Mouse (Mus musculus) spleen, adult 2 months (tissue): ENCODE data around the gene Ehhadh. TPM values are rescaled to one million over a fixed set of nuclear protein-coding genes. Genes with fewer than 3 reads are reported as not detected.
A peak's percentile ranks its signal among the peaks of the same experiment; 100 is the strongest.
"Not testable (repeated sequence)": the region's sequence is repeated elsewhere in the genome, so short reads cannot be mapped to it uniquely, and the experiment has no call there.

Experiments used
- DNase-seq, 2 experiments: peaks; one replicate each; pipeline versions ENCODE4 v3.0.0 to v3.0.0-alpha.2; 2012 to 2021; ENCODE audit warnings: low spot score in 2 of 2, low read depth in 1 of 2
- H3K27ac ChIP-seq: fragments of 200-500 bp; 2 replicates; pipeline ENCODE4 v1.5.1; 2012; ENCODE audit warnings: low read length, inconsistent platforms; ENCODE audit not compliant: insufficient read depth
- H3K27me3 ChIP-seq: fragments of 200-500 bp; 2 replicates; pipeline ENCODE4 v1.6.1; 2012; ENCODE audit warnings: mild to moderate bottlenecking, moderate library complexity, low read length, inconsistent platforms; ENCODE audit not compliant: control insufficient read depth, insufficient read depth
- H3K36me3 ChIP-seq: fragments of 200-500 bp; 2 replicates; pipeline ENCODE4 v1.6.1; 2012; ENCODE audit warnings: mild to moderate bottlenecking, low read length, inconsistent platforms; ENCODE audit not compliant: control insufficient read depth, insufficient read depth
- H3K4me1 ChIP-seq: fragments of 200-500 bp; 2 replicates; pipeline ENCODE4 v1.6.1; 2011; ENCODE audit warnings: inconsistent platforms; ENCODE audit not compliant: control insufficient read depth, insufficient read depth, insufficient read length
- H3K4me3 ChIP-seq: fragments of 200-500 bp; 2 replicates; pipeline ENCODE4 v1.5.1; 2011; ENCODE audit warnings: mild to moderate bottlenecking, inconsistent platforms; ENCODE audit not compliant: insufficient read depth, insufficient read length; ENCODE audit errors: extremely low read depth
- CTCF ChIP-seq: fragments of 200-500 bp; IDR thresholded peaks from 2 replicates; pipeline ENCODE4 v1.5.1; 2011; ENCODE audit warnings: mild to moderate bottlenecking, inconsistent platforms; ENCODE audit not compliant: insufficient read depth, insufficient read length, insufficient replicate concordance; ENCODE audit errors: extremely low read depth
- POLR2A ChIP-seq: fragments of 200-500 bp; IDR thresholded peaks from 2 replicates; pipeline ENCODE4 v1.6.1; 2011; ENCODE audit warnings: low read depth, low read length, inconsistent platforms
- WGBS: fragments of 180-500 bp; shearing (Covaris S2); methylation state at CpG from one replicate; pipeline ENCODE4 v1.1.7; 2018; 5-methylcytosine and 5-hydroxymethylcytosine counted together
- polyA plus RNA-seq: library from polyadenylated mRNA; depleted of rRNA; stranded (reverse); fragments of >200 nt; gene quantifications from 2 replicates; pipeline ENCODE4 v1.2.3, GENCODE M21; 2012

Ehhadh gene
- polyA plus RNA-seq, 1 experiment, result 1.4 TPM

DNA sequence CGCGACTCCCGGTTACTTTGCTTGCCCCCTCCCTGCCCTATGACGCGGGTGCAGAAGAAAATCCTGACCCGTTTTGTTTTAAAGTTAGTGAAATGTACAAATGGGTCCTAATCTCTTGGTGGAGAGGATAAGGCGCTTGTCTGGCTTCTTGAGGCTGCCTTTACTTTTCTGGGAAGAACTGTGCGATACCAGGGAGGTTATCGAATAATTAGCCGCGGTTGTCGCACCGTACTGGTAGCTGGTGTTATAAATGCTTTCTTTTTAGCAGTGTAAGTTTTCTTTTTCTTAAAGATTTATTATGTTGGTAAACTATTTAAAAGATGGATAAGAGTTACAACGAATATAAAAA lies 7.1 kb upstream of the Ehhadh start:
- no peak for DNase-seq
- TF ChIP-seq POLR2A (no peak), CTCF (no peak)
- Histone ChIP-seq H3K27ac (peak overlapping the region; percentile 77; the same call in 1 of the 2 replicates), H3K36me3 (peaks cover 1% of the 10 kb centered on the region), H3K27me3 (no peaks in the 10 kb centered on the region), H3K4me3 (peak overlapping the region; percentile 89), H3K4me1 (no peaks in the 10 kb centered on the region; the same call in 1 of the 2 replicates)
- WGBS, result under 1% methylated on average over 14 of the region's 14 CpGs

- peak; percentile 86 to 96 for DNase-seq
- H3K27me3 ChIP-seq, result no peaks in the 10 kb centered on the region
- H3K27ac ChIP-seq, result peak within 1 kb of the TSS; percentile 90
- TF ChIP-seq CTCF (no peak), POLR2A (peak; percentile 58)
- WGBS, result 1% methylated on average over 47 of the region's 47 CpGs
- no peaks in the 10 kb centered on the region; the same call in 1 of the 2 replicates for H3K36me3 ChIP-seq
- no peaks in the 10 kb centered on the region; the same call in 1 of the 2 replicates for H3K4me1 ChIP-seq
- peak within 1 kb of the TSS; percentile 89 for H3K4me3 ChIP-seq
These were observed 6.5 kb upstream of the Ehhadh start, which contains the start of gene Map3k13 for GRCm38 (mm10) chr16:21793875-21794696. Gene Map3k13 (plus strand): TSS chr16:21794346.

- not testable (repeated sequence) for H3K4me3 ChIP-seq, H3K36me3 ChIP-seq, DNase-seq, H3K4me1 ChIP-seq, H3K27me3 ChIP-seq
- H3K27ac ChIP-seq, result peak overlapping the region; percentile 90
- 23% methylated on average over 2 of the region's 2 CpGs for WGBS
These were observed 5.6 kb upstream of the Ehhadh start for GRCm38 (mm10) chr16:21793080-21793810.

GRCm38 (mm10) chr16:21791779-21792178 lies 4.2 kb upstream of the Ehhadh start:
- no peaks in the 10 kb centered on the region for H3K36me3 ChIP-seq

GRCm38 (mm10) chr16:21790469-21790868 lies 2.9 kb upstream of the Ehhadh start:
- H3K27me3 ChIP-seq, result no peaks in the 10 kb centered on the region
- no peak for TF ChIP-seq POLR2A
- TF ChIP-seq CTCF, result no peak
- no peaks in the 10 kb centered on the region for H3K36me3 ChIP-seq
- H3K27ac ChIP-seq, result no peak overlapping the region
- DNase-seq, result no peak
- 6% methylated on average over 1 of the region's 1 CpGs for WGBS
- no peak overlapping the region for H3K4me3 ChIP-seq
- peaks cover 2% of the 10 kb centered on the region; the same call in 1 of the 2 replicates for H3K4me1 ChIP-seq

More at GRCm38 (mm10) chr16:21791779-21792178, 4.2 kb upstream of the Ehhadh start:
- WGBS, result 29% methylated on average over 3 of the region's 3 CpGs
- DNase-seq, result peak in 1 of 2 experiments; percentile 15
- Histone ChIP-seq H3K4me3 (no peak overlapping the region), H3K27me3 (no peaks in the 10 kb centered on the region), H3K27ac (no peak overlapping the region), H3K4me1 (peaks cover 2% of the 10 kb centered on the region; the same call in 1 of the 2 replicates)
- TF ChIP-seq POLR2A (no peak), CTCF (no peak)

DNA sequence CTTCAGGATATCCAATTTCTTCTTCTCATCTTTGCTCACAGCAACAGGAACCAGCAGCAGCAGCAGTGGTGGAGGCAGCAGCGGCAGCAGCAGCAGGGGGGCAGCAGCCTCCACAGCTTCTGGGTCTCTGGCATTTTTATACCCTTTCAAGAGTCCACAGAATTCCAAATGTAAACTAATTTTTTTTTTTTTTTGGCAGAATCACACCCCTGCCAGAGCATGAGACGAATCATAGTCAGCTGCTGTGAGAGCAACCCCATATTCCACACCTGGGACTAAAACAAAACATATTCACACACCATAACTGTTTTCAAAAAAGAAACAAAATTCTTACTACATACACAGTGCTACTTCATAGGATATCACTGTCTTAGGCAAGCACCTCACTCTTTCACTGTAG lies 1.6 kb upstream of the Ehhadh start:
- Histone ChIP-seq H3K4me3 (no peak overlapping the region), H3K27me3 (no peaks in the 10 kb centered on the region), H3K4me1 (peaks cover 2% of the 10 kb centered on the region; the same call in 1 of the 2 replicates), H3K27ac (no peak overlapping the region), H3K36me3 (no peaks in the 10 kb centered on the region)
- TF ChIP-seq CTCF (no peak), POLR2A (no peak)
- 94% methylated on average over 2 of the region's 2 CpGs for WGBS
- DNase-seq, result no peak
